Comparison of ENCODE assay signal across 27 mouse cellular contexts in genomic region chr3:142919070-142919469, GRCm38 (mm10). TPM values are rescaled to one million over a fixed set of nuclear protein-coding genes. Genes with fewer than 3 reads are reported as not detected.
DNase-seq lines count a peak whose midpoint lies in the region; ATAC-seq and TF ChIP-seq lines count a peak whose summit lies in the region.
"Had no signal": no experiment of that assay in that cellular context is flagged by ENCODE, and none has a peak within 500 bp of the region (broad histone marks: within the 10 kb centered on the region; RNA-seq: fewer than 3 reads in every experiment).

No protein-coding gene starts in this region.

- no peak overlapping the region for H3K4me3 ChIP-seq in kidney, embryonic 14.5 days (ENCODE audit: low read length)
- H3K4me3 ChIP-seq in kidney, adult 2 months (ENCODE audit: insufficient read depth, low read depth, low read length), result no peak overlapping the region
- no peak overlapping the region for H3K4me3 ChIP-seq in kidney, postnatal 0 days (replicated peaks; ENCODE audit: low read depth, low read length)
- H3K4me3 ChIP-seq: embryonic facial prominence, embryonic 10.5 days; embryonic facial prominence, embryonic 13.5 days; erythroblast, embryonic 14.5 days; forebrain, embryonic 12.5 days; forebrain, embryonic 15.5 days; heart, adult 2 months; hindbrain, embryonic 12.5 days; hindbrain, embryonic 15.5 days had no signal

- no peak for DNase-seq in kidney, adult 2 months
- peak; percentile 55 for DNase-seq in kidney, postnatal 0 days (ENCODE audit: low spot score)
- DNase-seq in kidney, adult 8-10 months, result no peak
- peak; percentile 29 for DNase-seq in adipocyte (ENCODE audit: low spot score)
- DNase-seq in cerebellum, postnatal 36 days, result no peak
- DNase-seq: adrenal gland, adult 2 months; adrenal gland, postnatal 14 days; B cell, adult 2 months; cerebellum, adult 11 months; cerebellum, adult 2 months; cerebellum, adult 9-11 months; cerebellum, postnatal 25 days; embryo, embryonic 11 days; gastrocnemius, postnatal 25 days; heart, adult 2 months had no signal

- TF ChIP-seq CTCF in kidney, adult 2 months (conservative IDR thresholded peaks at IDR 0.05; ENCODE audit: insufficient read depth, insufficient read length, low read depth, low read length), result no peak
- no peak for TF ChIP-seq CTCF in kidney, postnatal 0 days (IDR thresholded peaks at IDR 0.05; ENCODE audit: low read depth)

- H3K27me3 ChIP-seq in kidney, embryonic 14.5 days (ENCODE audit: control insufficient read depth, insufficient read depth, low read length), result no peaks in the 10 kb centered on the region
- no peaks in the 10 kb centered on the region for H3K27me3 ChIP-seq in kidney, adult 2 months (replicated peaks; ENCODE audit: control insufficient read depth, insufficient read depth, low read length)
- H3K27me3 ChIP-seq in kidney, postnatal 0 days (ENCODE audit: insufficient read depth, low read length), result no peaks in the 10 kb centered on the region
- H3K27me3 ChIP-seq: CH12.LX; embryonic facial prominence, embryonic 13.5 days; forebrain, embryonic 12.5 days; forebrain, embryonic 15.5 days; hindbrain, embryonic 12.5 days; hindbrain, embryonic 15.5 days; Patski had no signal

- H3K27ac ChIP-seq in kidney, embryonic 14.5 days (ENCODE audit: low read depth, low read length), result peak overlapping the region; percentile 66; the same call in 1 of the 2 replicates
- H3K27ac ChIP-seq in kidney, adult 2 months (ENCODE audit: insufficient read depth, low read depth, low read length), result no peak overlapping the region
- peak overlapping the region; percentile 58; the same call in 1 of the 2 replicates for H3K27ac ChIP-seq in kidney, postnatal 0 days
- H3K27ac ChIP-seq: embryonic facial prominence, embryonic 10.5 days; embryonic facial prominence, embryonic 13.5 days; forebrain, embryonic 12.5 days; forebrain, embryonic 15.5 days; heart, adult 2 months; hindbrain, embryonic 12.5 days; hindbrain, embryonic 15.5 days had no signal

- ATAC-seq in kidney, embryonic 14.5 days (ENCODE audit: low FRiP score, low TSS enrichment), result peak; percentile 55; the same call in 1 of the 2 replicates
- ATAC-seq in kidney, postnatal 0 days (replicated peaks; ENCODE audit: low FRiP score, low read depth), result no peak
- ATAC-seq: forebrain, embryonic 15.5 days; Patski had no signal

- no peak overlapping the region for H3K4me2 ChIP-seq in kidney, embryonic 14.5 days (replicated peaks; ENCODE audit: low read depth, low read length)
- no peak overlapping the region for H3K4me2 ChIP-seq in kidney, postnatal 0 days (ENCODE audit: low read length)
- H3K4me2 ChIP-seq: embryonic facial prominence, embryonic 13.5 days; forebrain, embryonic 12.5 days; forebrain, embryonic 15.5 days; heart, embryonic 11.5 days; hindbrain, embryonic 12.5 days; hindbrain, embryonic 15.5 days had no signal

- no peaks in the 10 kb centered on the region for H3K36me3 ChIP-seq in kidney, embryonic 14.5 days (ENCODE audit: control insufficient read depth, insufficient read depth, low read length)
- no peaks in the 10 kb centered on the region for H3K36me3 ChIP-seq in kidney, adult 2 months (ENCODE audit: control insufficient read depth, insufficient read depth, low read length)
- no peaks in the 10 kb centered on the region for H3K36me3 ChIP-seq in kidney, postnatal 0 days (ENCODE audit: insufficient read depth, low read length)
- H3K36me3 ChIP-seq: embryonic facial prominence, embryonic 10.5 days; embryonic facial prominence, embryonic 13.5 days; forebrain, embryonic 12.5 days; forebrain, embryonic 15.5 days; G1E; hindbrain, embryonic 12.5 days; hindbrain, embryonic 15.5 days had no signal

- no peaks in the 10 kb centered on the region for H3K4me1 ChIP-seq in kidney, embryonic 14.5 days (ENCODE audit: control insufficient read depth, insufficient read depth, low read length)
- peaks cover 7% of the 10 kb centered on the region for H3K4me1 ChIP-seq in kidney, adult 2 months (ENCODE audit: control insufficient read depth, insufficient read depth, low read length)
- 0 out of 2 replicates have a peak, but pooled peaks cover 4% of the 10 kb centered on the region for H3K4me1 ChIP-seq in kidney, postnatal 0 days (replicated peaks; ENCODE audit: insufficient read depth, low read length)
- H3K4me1 ChIP-seq: embryonic facial prominence, embryonic 10.5 days; embryonic facial prominence, embryonic 13.5 days; forebrain, embryonic 12.5 days; forebrain, embryonic 15.5 days; hindbrain, embryonic 12.5 days; hindbrain, embryonic 15.5 days had no signal

- WGBS in kidney, embryonic 14.5 days, result 32% methylated on average over 3 of the region's 3 CpGs
- 49% methylated on average over 3 of the region's 3 CpGs for WGBS in kidney, adult 2 months
- WGBS in kidney, postnatal 0 days, result 15% methylated on average over 3 of the region's 3 CpGs

- no peak overlapping the region for H3K9ac ChIP-seq in kidney, embryonic 14.5 days (ENCODE audit: low read depth, low read length)
- H3K9ac ChIP-seq in kidney, postnatal 0 days (ENCODE audit: low read depth, low read length), result no peak overlapping the region
- H3K9ac ChIP-seq: embryonic facial prominence, embryonic 13.5 days; forebrain, embryonic 12.5 days; forebrain, embryonic 15.5 days; hindbrain, embryonic 12.5 days; hindbrain, embryonic 15.5 days had no signal

- H3K9me3 ChIP-seq in kidney, embryonic 14.5 days (ENCODE audit: control insufficient read depth, low read length), result no peaks in the 10 kb centered on the region
- H3K9me3 ChIP-seq in kidney, postnatal 0 days (replicated peaks; ENCODE audit: low read length), result no peaks in the 10 kb centered on the region
- H3K9me3 ChIP-seq: embryonic facial prominence, embryonic 10.5 days; embryonic facial prominence, embryonic 13.5 days; forebrain, embryonic 12.5 days; forebrain, embryonic 15.5 days; G1E; hindbrain, embryonic 12.5 days; hindbrain, embryonic 15.5 days had no signal

- TF ChIP-seq POLR2A in kidney, adult 2 months (IDR thresholded peaks at IDR 0.05; ENCODE audit: low read depth, low read length), result no peak

RNA-seq across cellular contexts. Expression of gene Pkn2, which starts 37.3 kb away (rescaled TPM):
- 56.9 and 57.5 TPM in 2 replicates for polyA plus RNA-seq in kidney, embryonic 14.5 days (2014; fragmentation: Nextera tagmentation; extraction: Ambion mirVana)
- polyA plus RNA-seq in kidney, adult 2 months (2012; rRNA removed), result 12.7 and 13.6 TPM in 2 replicates
- polyA plus RNA-seq in kidney, postnatal 0 days (2015; fragmentation: Nextera tagmentation; extraction: Ambion mirVana), result 55.7 and 63.7 TPM in 2 replicates

Comparison
In these comparisons a context has a peak if more than half of its experiments do, and no peak if none do; other contexts are left out.
1. DNase-seq: peak in kidney, postnatal 0 days (single experiment) and adipocyte (single experiment); none in kidney, adult 2 months (single experiment), kidney, adult 8-10 months (0 of 2) and cerebellum, postnatal 36 days (0 of 2).